Mouse (Mus musculus) heart, postnatal 14 days (tissue): ENCODE results near the gene Slc22a1. TPM values are rescaled to one million over a fixed set of nuclear protein-coding genes. Genes with fewer than 3 reads are reported as not detected.
A peak's percentile ranks its signal among the peaks of the same experiment; 100 is the strongest.

Experiments used
- DNase-seq, 2 experiments: peaks; one replicate each; pipeline ENCODE4 v3.0.0; 2021 to 2022
- intact Hi-C: fragments of 180-260 bp; cut with DNase I; formaldehyde crosslinking; loops from one replicate; pipeline ENCODE4 v1.15.1; 2025
- long read RNA-seq, 2 experiments: library from polyadenylated mRNA; stranded (forward); transcript quantifications; one replicate each; pipeline ENCODE4 v2.0.0; 2021
- total RNA-seq, 2 experiments: library from RNA; stranded (reverse); gene quantifications; 2 replicates each; pipeline ENCODE4 v1.2.3; 2021

The Slc22a1 gene
- total RNA-seq = 1 to 10 TPM; 6.5 to 9.0 TPM
- long read RNA-seq, experiment 1, partial matches to known transcripts = 0 of 1 reads
- long read RNA-seq, experiment 1, other reads (novel, unspliced or antisense) = 0 of 1 reads
- long read RNA-seq, experiment 2, partial matches to known transcripts = 2 of 4 reads
- long read RNA-seq, experiment 2, other reads (novel, unspliced or antisense) = 0 of 4 reads

DNA sequence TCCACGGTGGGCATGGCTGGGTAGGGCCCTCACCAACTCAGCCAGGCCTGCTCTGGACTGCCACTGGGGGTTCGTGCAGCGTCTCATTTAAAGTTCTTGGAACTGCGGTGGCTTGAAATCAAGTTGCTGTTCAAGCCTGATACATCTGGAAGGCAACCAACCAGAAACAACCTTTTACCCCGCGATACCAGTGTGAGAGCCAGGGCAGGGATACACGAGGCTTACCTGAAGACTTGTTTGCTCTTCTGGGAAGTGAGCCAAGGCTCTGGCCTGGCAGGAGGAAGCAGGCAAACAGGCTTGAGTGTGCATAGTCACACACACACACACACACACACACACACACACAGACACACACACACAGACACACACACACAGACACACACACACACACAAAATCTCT is at the start of gene Slc22a1:
Slc22a1 (minus strand) TSS at position 184 of the 400 bp plus-strand sequence.
- intact Hi-C loops = no loop called here
- DNase-seq = no peak

DNA sequence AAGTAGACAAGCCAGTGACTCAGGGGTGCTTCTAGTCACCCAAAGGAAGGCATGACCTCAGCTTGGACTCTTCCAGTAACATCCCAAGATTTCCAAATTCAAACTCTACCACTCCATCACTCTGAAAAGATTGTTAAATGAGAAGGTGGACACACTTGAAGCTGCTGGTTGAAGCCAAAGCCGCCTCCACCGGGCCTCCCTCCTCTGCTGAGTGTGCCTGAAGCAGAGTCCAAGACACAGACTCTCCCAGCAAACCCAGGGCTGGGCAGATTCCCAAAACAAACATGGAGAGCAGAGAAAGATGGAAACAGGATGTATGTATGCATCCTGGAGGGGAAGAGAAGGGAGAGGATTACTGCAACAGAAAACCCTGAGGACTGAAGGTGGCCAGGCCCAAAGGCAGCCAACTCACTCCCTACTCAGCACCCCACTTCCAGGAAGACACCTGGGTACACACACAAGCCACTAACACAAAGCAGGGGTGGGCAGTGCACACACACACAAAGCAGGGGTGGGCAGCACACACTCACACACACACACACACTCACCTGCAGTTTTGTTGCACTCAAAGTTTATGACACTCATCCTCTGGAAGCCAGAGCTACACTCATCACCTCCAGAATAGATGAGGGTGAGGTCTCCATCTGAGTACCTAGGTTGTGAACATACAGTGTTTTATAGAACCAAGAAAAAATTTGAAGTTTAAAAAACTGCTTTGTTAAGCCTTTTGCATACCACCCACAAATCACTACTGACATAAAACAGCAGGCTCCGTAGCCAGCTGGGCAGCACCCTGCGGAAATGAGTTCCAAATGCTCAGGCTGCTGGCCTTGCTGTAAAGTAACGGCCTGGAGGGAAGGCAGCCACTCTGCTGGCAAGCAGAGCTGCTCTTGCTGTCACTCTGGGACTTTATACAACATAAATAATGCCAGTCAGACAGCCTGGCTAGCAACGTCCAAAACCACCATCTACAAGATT is 49.4 kb upstream of the Slc22a1 start:
- peak; percentile 54 to 62 for DNase-seq
- intact Hi-C loops = loop anchor here (2.0 to 5.0 kb wide), 2 partner anchors 14 to 67 kb away; no protein-coding TSS in a partner anchor

DNA sequence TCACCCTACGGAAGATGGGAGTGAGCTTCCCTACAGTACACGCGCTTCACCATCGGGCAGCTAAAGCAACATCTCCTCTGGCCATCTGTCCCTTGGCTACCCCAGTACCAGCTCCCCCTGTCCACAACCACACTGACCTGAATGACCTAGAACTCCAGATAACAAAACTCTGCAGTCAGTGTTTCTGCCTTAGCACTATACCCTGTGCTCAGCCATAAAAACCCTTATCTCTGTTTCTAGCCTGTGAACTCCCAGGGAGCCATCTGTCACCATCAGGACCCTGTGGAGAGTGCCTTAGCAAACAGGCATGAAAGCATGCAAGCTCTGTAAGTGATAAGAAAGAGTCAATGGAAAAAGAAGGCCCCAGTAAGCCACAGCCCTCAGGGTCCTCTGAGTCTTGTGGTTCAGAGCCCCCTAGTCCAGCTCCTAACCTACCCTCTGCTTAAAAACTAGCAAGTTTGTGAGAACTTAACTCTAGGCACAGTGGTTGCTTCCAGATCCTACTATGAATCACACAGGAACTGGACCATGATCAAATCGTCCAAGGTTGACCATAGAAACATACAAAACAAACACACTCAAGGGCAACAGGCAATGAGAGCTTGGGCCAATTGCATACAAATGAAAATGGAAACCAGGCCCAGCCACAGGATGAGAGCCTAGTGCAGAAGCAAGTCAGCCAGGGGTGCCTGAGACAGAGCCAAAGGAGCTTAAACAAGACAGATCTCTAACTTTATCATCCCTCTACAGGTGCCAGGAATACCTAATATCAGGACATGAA is 48.5 kb upstream of the Slc22a1 start:
- DNase-seq = peak; percentile 36 to 56
- intact Hi-C loops = loop anchor here (2.0 to 5.0 kb wide), 3 partner anchors 15 to 68 kb away; no protein-coding TSS in a partner anchor

GRCm38 (mm10) chr17:12722622-12723021 is 47.0 kb upstream of the Slc22a1 start:
- DNase-seq = peak; percentile 39 to 54
- intact Hi-C loops = loop anchor here (2.0 to 5.0 kb wide), 2 partner anchors 44 to 70 kb away; no protein-coding TSS in a partner anchor

- no peak for DNase-seq
- intact Hi-C loops = loop anchor here (5.0 kb wide), 1 partner anchor 71 kb away; no protein-coding TSS in a partner anchor
Observed at GRCm38 (mm10) chr17:12721118-12721886, 45.7 kb upstream of the Slc22a1 start.

GRCm38 (mm10) chr17:12718251-12718650 is 42.6 kb upstream of the Slc22a1 start:
- intact Hi-C loops = no loop called here
- DNase-seq = no peak

GRCm38 (mm10) chr17:12717445-12717844 is 41.8 kb upstream of the Slc22a1 start:
- no peak for DNase-seq
- intact Hi-C loops = no loop called here

DNA sequence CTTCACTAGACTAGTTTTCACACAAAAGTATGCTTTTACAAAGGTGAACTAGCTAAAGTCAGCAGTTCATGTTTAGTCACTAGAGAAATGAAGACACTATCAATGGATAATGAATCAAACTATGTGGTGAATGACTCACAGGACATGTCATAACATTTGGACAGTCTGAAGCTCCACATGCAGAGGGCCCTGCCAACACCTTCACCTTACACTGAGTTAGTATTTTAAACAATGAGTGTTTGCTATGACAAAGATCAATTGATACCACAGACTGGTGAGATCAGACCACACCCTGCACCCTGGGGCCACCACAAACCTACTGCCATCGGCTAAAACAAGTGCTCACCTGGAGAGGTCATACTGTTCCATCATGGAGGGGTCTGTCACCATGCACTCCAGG is 39.4 kb upstream of the Slc22a1 start:
- intact Hi-C loops = no loop called here
- DNase-seq = no peak

- peak in 1 of 2 experiments; percentile 32 for DNase-seq
- intact Hi-C loops = no loop called here
Observed at GRCm38 (mm10) chr17:12714080-12714561, 38.5 kb upstream of the Slc22a1 start.

DNA sequence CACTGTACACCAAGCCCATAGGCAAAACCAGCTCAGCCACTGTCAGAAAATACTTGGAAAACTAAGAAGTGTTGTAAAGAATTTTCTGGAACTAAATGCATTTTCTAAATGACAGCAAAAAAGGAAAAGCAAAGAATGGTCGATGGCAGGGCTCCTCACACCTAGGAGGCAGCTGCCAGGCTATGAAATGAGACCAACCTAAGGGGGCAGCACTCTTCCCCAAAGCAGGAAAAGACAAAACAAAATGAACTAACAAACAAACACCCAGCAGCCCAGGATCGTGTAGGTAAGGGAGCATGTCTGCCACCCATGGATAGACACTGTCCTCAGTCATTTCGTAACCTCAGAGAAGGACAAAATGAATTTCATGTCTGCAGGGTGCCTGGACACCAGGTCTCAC is 37.4 kb upstream of the Slc22a1 start:
- intact Hi-C loops = loop anchor here (2.0 kb wide), 1 partner anchor 98 kb away; no protein-coding TSS in a partner anchor

DNA sequence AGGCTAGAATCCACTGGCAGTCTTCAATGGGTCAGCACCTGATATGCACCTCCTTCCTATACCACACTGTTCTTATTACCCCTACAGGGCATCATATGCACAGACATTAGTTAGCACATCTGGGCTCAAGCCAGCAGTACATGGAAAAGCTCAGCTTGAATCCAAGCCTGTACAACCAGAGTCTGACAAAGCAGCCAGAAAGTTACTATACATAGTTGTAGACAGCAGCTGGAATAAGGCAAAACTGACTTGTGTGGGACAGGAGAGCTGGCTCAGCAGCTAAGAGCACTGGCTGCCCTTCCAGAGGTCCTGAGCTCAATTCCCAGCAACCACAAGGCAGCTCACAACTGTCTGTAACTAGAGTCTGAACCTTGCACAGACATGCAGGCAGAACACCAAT is 36.6 kb upstream of the Slc22a1 start:
- no peak for DNase-seq
- intact Hi-C loops = loop anchor here (2.0 kb wide), 1 partner anchor 99 kb away; no protein-coding TSS in a partner anchor

More for the DNA sequence above, 37.4 kb upstream of the Slc22a1 start:
- no peak for DNase-seq

DNA sequence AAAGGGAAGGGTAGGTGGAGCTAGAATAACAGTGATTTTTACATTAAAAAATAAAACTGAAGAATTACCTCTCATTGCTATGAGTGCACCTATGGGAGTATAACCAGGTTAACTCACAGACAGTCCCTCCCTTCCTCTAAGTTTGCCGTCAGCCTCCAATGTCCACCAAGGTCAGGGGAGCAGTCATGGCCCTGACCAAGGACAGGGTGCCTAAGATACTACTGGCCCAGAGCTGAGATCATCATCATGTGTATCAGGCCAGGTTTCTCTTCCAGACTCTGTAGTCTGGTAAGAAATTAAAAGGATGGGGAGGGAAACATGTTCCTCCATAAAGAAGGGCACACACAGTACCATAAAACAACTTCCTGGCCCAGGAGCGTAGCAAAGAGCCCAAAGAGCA is 35.3 kb upstream of the Slc22a1 start:
- intact Hi-C loops = no loop called here
- DNase-seq = no peak

GRCm38 (mm10) chr17:12710050-12710780 is 34.6 kb upstream of the Slc22a1 start:
- intact Hi-C loops = no loop called here
- DNase-seq = no peak

GRCm38 (mm10) chr17:12708398-12708797 is 32.8 kb upstream of the Slc22a1 start:
- no peak for DNase-seq
- intact Hi-C loops = no loop called here

- intact Hi-C loops = no loop called here
- DNase-seq = no peak
Observed at GRCm38 (mm10) chr17:12706590-12707049, 31.0 kb upstream of the Slc22a1 start.

- intact Hi-C loops = no loop called here
- no peak for DNase-seq
Observed at GRCm38 (mm10) chr17:12702901-12703300, 27.3 kb upstream of the Slc22a1 start.

DNA sequence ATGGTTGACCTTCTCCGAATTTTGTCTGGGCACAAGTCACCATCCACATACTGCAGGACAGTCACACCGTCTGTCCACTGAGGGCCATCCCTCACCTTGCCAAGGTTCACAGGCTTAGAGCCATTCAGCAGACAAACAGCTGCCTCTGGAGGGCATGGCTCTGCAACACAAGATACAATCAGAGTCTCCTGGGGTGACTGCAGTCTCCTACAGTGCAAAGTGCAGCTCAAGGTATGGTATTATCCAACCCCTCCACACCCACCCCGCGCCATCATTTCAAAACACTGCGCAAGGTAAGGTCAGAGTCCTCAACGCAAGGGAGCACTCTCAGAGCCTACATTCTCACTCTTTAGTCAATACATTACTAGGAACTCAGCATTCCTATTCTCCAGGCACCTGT is 24.7 kb upstream of the Slc22a1 start:
- intact Hi-C loops = no loop called here
- no peak for DNase-seq

- intact Hi-C loops = no loop called here
- DNase-seq = no peak
Observed at GRCm38 (mm10) chr17:12691899-12692298, 16.3 kb upstream of the Slc22a1 start.

DNA sequence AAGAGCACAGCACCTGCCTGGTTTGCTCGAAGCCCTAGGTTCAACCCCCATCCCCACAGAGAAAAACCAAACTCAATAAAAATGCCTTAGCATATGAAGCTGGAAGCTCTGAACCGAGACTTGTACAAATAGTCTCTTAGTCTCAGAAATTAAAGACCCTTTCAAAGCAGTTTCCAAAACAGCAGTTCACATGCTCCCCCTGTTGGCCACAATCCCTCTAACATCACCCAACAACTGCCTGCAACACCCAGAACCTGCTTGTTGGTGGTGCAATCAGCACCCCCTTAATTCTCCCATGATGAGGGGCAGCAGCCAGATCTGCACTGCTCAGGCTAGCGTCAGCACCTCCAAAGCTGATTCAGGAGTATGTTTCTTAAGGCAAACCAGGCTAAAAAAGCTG is 13.9 kb upstream of the Slc22a1 start:
- intact Hi-C loops = no loop called here
- DNase-seq = peak; percentile 28 to 58
